Mouse (Mus musculus): Measurements from ENCODE around the gene Clybl. TPM values are rescaled to one million over a fixed set of nuclear protein-coding genes. Genes with fewer than 3 reads are reported as not detected.

Gene Clybl
- polyA plus RNA-seq, 1 experiment from 2014 or later: 17.2 TPM

GRCm38 (mm10) chr14:122226666-122227453 is 45.4 kb downstream of the Clybl start:
- no peak overlapping the region for H3K9ac ChIP-seq (replicated peaks; ENCODE audit: low read length)
- 29% methylated on average over 22 of the region's 22 CpGs for WGBS
- ATAC-seq (ENCODE audit: low FRiP score, low TSS enrichment): no peak
- H3K4me1 ChIP-seq (ENCODE audit: control insufficient read depth, insufficient read depth, low read length): no peaks in the 10 kb centered on the region
- DNase-seq: peak; percentile 49
- no peaks in the 10 kb centered on the region for H3K36me3 ChIP-seq (ENCODE audit: control insufficient read depth, insufficient read depth, low read length)
- H3K9me3 ChIP-seq (ENCODE audit: control insufficient read depth, low read length): no peaks in the 10 kb centered on the region
- peak overlapping the region; percentile 31 for H3K4me2 ChIP-seq (ENCODE audit: low read length)
- H3K27ac ChIP-seq (replicated peaks; ENCODE audit: low read depth, low read length): 0 out of 2 replicates have a peak overlapping the region, but pooled peaks have one; percentile 14
- peaks cover 70% of the 10 kb centered on the region for H3K27me3 ChIP-seq (ENCODE audit: control insufficient read depth, insufficient read depth, low read length)
- H3K4me3 ChIP-seq (replicated peaks; ENCODE audit: low read depth, low read length): no peak overlapping the region

DNA sequence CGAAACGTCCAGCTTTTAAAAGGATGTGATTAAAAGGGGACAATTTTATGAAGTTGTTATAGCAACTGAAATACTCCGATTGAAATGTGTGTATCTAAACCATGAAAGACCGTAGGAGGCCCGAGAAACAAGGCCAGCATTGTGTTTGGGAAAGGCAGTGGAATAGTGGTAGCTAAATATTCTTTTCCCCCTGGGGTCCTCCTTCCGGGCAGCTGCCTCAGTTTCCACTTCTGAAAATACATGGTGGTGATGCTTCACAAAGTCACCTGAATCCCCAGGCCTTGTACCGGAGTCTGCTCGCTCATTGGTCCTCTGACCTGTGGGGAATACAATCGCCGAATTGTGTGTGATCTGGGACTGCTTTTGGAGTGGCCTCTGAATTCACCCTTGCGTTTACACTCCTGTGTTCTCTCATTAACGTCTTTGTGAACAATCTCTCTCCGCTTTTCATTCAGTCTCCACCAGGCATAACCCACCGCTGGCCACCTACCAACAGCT is 46.0 kb downstream of the Clybl start:
- DNase-seq: peak; percentile 50
- Histone ChIP-seq H3K27me3 (ENCODE audit: control insufficient read depth, insufficient read depth, low read length) (peaks cover 76% of the 10 kb centered on the region), H3K4me1 (ENCODE audit: control insufficient read depth, insufficient read depth, low read length) (no peaks in the 10 kb centered on the region), H3K27ac (replicated peaks; ENCODE audit: low read depth, low read length) (0 out of 2 replicates have a peak overlapping the region, but pooled peaks have one; percentile 14), H3K9ac (replicated peaks; ENCODE audit: low read length) (no peak overlapping the region), H3K4me3 (replicated peaks; ENCODE audit: low read depth, low read length) (no peak overlapping the region), H3K36me3 (ENCODE audit: control insufficient read depth, insufficient read depth, low read length) (no peaks in the 10 kb centered on the region), H3K4me2 (ENCODE audit: low read length) (peak overlapping the region; percentile 31), H3K9me3 (ENCODE audit: control insufficient read depth, low read length) (no peaks in the 10 kb centered on the region)
- no peak for ATAC-seq (ENCODE audit: low FRiP score, low TSS enrichment)
- 4% methylated on average over 14 of the region's 14 CpGs for WGBS

- Histone ChIP-seq H3K36me3 (ENCODE audit: control insufficient read depth, insufficient read depth, low read length) (no peaks in the 10 kb centered on the region), H3K27ac (replicated peaks; ENCODE audit: low read depth, low read length) (0 out of 2 replicates have a peak overlapping the region, but pooled peaks have one; percentile 20), H3K9ac (replicated peaks; ENCODE audit: low read length) (no peak overlapping the region), H3K27me3 (ENCODE audit: control insufficient read depth, insufficient read depth, low read length) (peaks cover 80% of the 10 kb centered on the region), H3K4me3 (replicated peaks; ENCODE audit: low read depth, low read length) (no peak overlapping the region), H3K4me2 (ENCODE audit: low read length) (peak overlapping the region; percentile 25), H3K9me3 (ENCODE audit: control insufficient read depth, low read length) (no peaks in the 10 kb centered on the region), H3K4me1 (ENCODE audit: control insufficient read depth, insufficient read depth, low read length) (no peaks in the 10 kb centered on the region)
- ATAC-seq (ENCODE audit: low FRiP score, low TSS enrichment) (no peak), DNase-seq (peak; percentile 59)
- 4% methylated on average over 23 of the region's 23 CpGs for WGBS
These were observed 47.5 kb downstream of the Clybl start for GRCm38 (mm10) chr14:122228816-122229551.

DNA sequence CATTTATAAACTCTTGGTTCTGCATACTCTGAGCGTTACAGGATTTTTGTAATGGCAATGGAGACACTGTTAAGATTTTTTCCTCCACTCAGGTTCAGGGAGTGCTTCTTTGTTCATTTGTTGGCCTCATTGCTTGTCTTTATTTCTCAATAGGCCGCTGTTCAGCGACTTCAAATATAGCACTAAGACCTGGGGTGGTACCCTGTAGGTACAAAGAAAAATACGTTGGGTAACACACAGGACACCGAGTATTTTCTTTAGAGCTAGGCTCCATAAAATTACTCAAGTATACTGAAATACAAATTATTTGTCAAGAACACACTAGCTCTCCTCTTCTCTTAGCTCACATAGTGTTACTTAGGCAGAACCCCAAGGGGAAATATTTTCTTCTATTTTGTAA is 48.5 kb downstream of the Clybl start:
- 29% methylated on average over 5 of the region's 5 CpGs for WGBS
- Histone ChIP-seq H3K4me1 (ENCODE audit: control insufficient read depth, insufficient read depth, low read length) (no peaks in the 10 kb centered on the region), H3K4me2 (ENCODE audit: low read length) (no peak overlapping the region), H3K9ac (replicated peaks; ENCODE audit: low read length) (no peak overlapping the region), H3K27ac (replicated peaks; ENCODE audit: low read depth, low read length) (no peak overlapping the region), H3K9me3 (ENCODE audit: control insufficient read depth, low read length) (no peaks in the 10 kb centered on the region), H3K36me3 (ENCODE audit: control insufficient read depth, insufficient read depth, low read length) (no peaks in the 10 kb centered on the region), H3K27me3 (ENCODE audit: control insufficient read depth, insufficient read depth, low read length) (peaks cover 77% of the 10 kb centered on the region), H3K4me3 (replicated peaks; ENCODE audit: low read depth, low read length) (no peak overlapping the region)
- DNase-seq (peak; percentile 23), ATAC-seq (ENCODE audit: low FRiP score, low TSS enrichment) (no peak)

DNA sequence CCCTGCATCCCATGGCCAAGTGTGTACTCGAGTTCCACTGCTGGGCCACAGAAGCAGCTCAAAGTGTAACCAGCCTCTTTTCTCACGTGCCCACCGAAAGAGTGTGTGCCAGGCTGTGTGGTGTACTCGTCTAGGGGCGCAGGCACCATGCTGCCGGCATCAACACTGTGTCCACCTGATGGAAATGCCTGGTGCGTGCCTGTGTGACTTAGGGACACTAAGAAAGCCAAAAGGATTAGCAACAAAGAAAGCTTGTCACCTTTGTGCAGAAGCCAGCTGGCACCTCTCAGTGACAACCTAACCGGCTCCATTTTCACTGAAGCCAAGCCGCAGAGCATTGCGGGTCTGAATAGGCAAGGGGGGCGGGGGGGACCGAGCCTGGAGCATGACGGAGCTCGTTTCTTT is 49.1 kb downstream of the Clybl start:
- H3K4me3 ChIP-seq (replicated peaks; ENCODE audit: low read depth, low read length): no peak overlapping the region
- H3K27me3 ChIP-seq (ENCODE audit: control insufficient read depth, insufficient read depth, low read length): peaks cover 71% of the 10 kb centered on the region
- H3K4me1 ChIP-seq (ENCODE audit: control insufficient read depth, insufficient read depth, low read length): no peaks in the 10 kb centered on the region
- DNase-seq (peak; percentile 66), ATAC-seq (ENCODE audit: low FRiP score, low TSS enrichment) (peak; percentile 63)
- no peak overlapping the region for H3K27ac ChIP-seq (replicated peaks; ENCODE audit: low read depth, low read length)
- no peak overlapping the region; the same call in 1 of the 2 replicates for H3K4me2 ChIP-seq (ENCODE audit: low read length)
- no peak overlapping the region for H3K9ac ChIP-seq (replicated peaks; ENCODE audit: low read length)
- 6% methylated on average over 14 of the region's 14 CpGs for WGBS
- no peaks in the 10 kb centered on the region for H3K36me3 ChIP-seq (ENCODE audit: control insufficient read depth, insufficient read depth, low read length)
- H3K9me3 ChIP-seq (ENCODE audit: control insufficient read depth, low read length): no peaks in the 10 kb centered on the region

GRCm38 (mm10) chr14:122231073-122231472 is 49.6 kb downstream of the Clybl start:
- DNase-seq (no peak), ATAC-seq (ENCODE audit: low FRiP score, low TSS enrichment) (no peak)
- Histone ChIP-seq H3K9ac (replicated peaks; ENCODE audit: low read length) (no peak overlapping the region), H3K4me1 (ENCODE audit: control insufficient read depth, insufficient read depth, low read length) (no peaks in the 10 kb centered on the region), H3K9me3 (ENCODE audit: control insufficient read depth, low read length) (no peaks in the 10 kb centered on the region), H3K27me3 (ENCODE audit: control insufficient read depth, insufficient read depth, low read length) (peaks cover 67% of the 10 kb centered on the region), H3K36me3 (ENCODE audit: control insufficient read depth, insufficient read depth, low read length) (no peaks in the 10 kb centered on the region), H3K27ac (replicated peaks; ENCODE audit: low read depth, low read length) (no peak overlapping the region), H3K4me2 (ENCODE audit: low read length) (no peak overlapping the region; the same call in 1 of the 2 replicates), H3K4me3 (replicated peaks; ENCODE audit: low read depth, low read length) (no peak overlapping the region)
- 14% methylated on average over 10 of the region's 10 CpGs for WGBS

GRCm38 (mm10) chr14:122233212-122233714 is 51.8 kb downstream of the Clybl start:
- Histone ChIP-seq H3K9me3 (ENCODE audit: control insufficient read depth, low read length) (no peaks in the 10 kb centered on the region), H3K9ac (replicated peaks; ENCODE audit: low read length) (no peak overlapping the region), H3K4me1 (ENCODE audit: control insufficient read depth, insufficient read depth, low read length) (no peaks in the 10 kb centered on the region), H3K27me3 (ENCODE audit: control insufficient read depth, insufficient read depth, low read length) (peaks cover 52% of the 10 kb centered on the region), H3K4me2 (ENCODE audit: low read length) (no peak overlapping the region), H3K36me3 (ENCODE audit: control insufficient read depth, insufficient read depth, low read length) (no peaks in the 10 kb centered on the region), H3K4me3 (replicated peaks; ENCODE audit: low read depth, low read length) (no peak overlapping the region), H3K27ac (replicated peaks; ENCODE audit: low read depth, low read length) (no peak overlapping the region)
- 86% methylated on average over 19 of the region's 19 CpGs for WGBS
- no peak for DNase-seq
- no peak for ATAC-seq (ENCODE audit: low FRiP score, low TSS enrichment)

DNA sequence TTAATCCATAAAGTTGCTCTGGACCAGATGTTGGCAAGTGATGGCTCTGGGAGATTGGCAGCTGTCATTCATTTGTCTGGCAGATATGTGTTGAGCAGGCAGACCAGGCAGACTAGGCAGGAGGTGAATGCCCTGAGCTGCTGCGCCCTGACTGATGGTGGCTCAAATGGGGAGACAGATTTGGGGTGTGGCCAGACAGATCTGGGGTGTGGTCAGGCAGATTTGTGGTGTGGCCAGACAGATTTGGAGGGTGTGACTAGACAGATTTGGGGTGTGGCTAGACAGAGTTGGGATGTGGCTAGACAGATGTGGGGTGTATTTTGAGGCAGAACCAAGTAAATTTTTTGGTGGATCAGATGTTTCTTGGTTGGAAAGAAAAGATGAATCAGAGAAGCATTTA is 62.4 kb downstream of the Clybl start:
- Histone ChIP-seq H3K9me3 (ENCODE audit: control insufficient read depth, low read length) (no peaks in the 10 kb centered on the region), H3K9ac (replicated peaks; ENCODE audit: low read length) (no peak overlapping the region), H3K27ac (replicated peaks; ENCODE audit: low read depth, low read length) (no peak overlapping the region), H3K4me2 (ENCODE audit: low read length) (no peak overlapping the region), H3K36me3 (ENCODE audit: control insufficient read depth, insufficient read depth, low read length) (no peaks in the 10 kb centered on the region), H3K27me3 (ENCODE audit: control insufficient read depth, insufficient read depth, low read length) (no peaks in the 10 kb centered on the region), H3K4me1 (ENCODE audit: control insufficient read depth, insufficient read depth, low read length) (no peaks in the 10 kb centered on the region), H3K4me3 (replicated peaks; ENCODE audit: low read depth, low read length) (no peak overlapping the region)
- ATAC-seq (ENCODE audit: low FRiP score, low TSS enrichment): no peak
- 85% methylated on average over 1 of the region's 1 CpGs for WGBS
- no peak for DNase-seq

Data from midbrain, embryonic 14.5 days (tissue).